Mouse (Mus musculus) embryonic fibroblast, embryonic 13.5 days (primary cell): Measurements from ENCODE around the gene Soat2.

Experiments
- CTCF ChIP-seq: IDR thresholded peaks from 2 replicates; pipeline ENCODE4 v1.5.1; 2011; ENCODE audit warnings: mild to moderate bottlenecking, control low read depth, low read length, moderate library complexity, borderline replicate concordance; ENCODE audit not compliant: insufficient read depth
- POLR2A ChIP-seq: IDR thresholded peaks from 2 replicates; pipeline ENCODE4 v1.6.1; 2011; ENCODE audit warnings: low read depth, mild to moderate bottlenecking, control low read depth, low read length, moderate library complexity

GRCm38 (mm10) chr15:102191699-102192098 is 41.4 kb downstream of the Soat2 start:
- TF ChIP-seq CTCF (no peak), POLR2A (no peak)
